Mouse (Mus musculus) CH12.LX (cell line): ENCODE measurements at regions not wholly inside any gene's neighbourhood (a gene's known extent, or its start where the extent isn't known, plus 50 kb on each side); places are given as distances from the start of the nearest gene placed in this dataset.

Experiments
- CTCF ChIP-seq, 2 experiments: IDR thresholded peaks in 1 of 2; conservative IDR thresholded peaks in 1 of 2; 2 replicates each; pipeline ENCODE4 v1.5.1; 2011 to 2012; ENCODE audit warnings: low read depth in 2 of 2, low read length in 2 of 2, improper control_type of control experiment in 1 of 2, inconsistent platforms in 1 of 2, mild to moderate bottlenecking in 1 of 2, moderate library complexity in 1 of 2
- ELF1 ChIP-seq: IDR thresholded peaks from 2 replicates; pipeline ENCODE4 v1.6.1; 2014; ENCODE audit warnings: low read depth, mild to moderate bottlenecking, inconsistent platforms, low read length, improper control_type of control experiment
- GABPA ChIP-seq: IDR thresholded peaks from 2 replicates; pipeline ENCODE4 v1.6.1; 2012; ENCODE audit warnings: low read depth, low read length, improper control_type of control experiment, inconsistent platforms; ENCODE audit not compliant: insufficient replicate concordance
- HCFC1 ChIP-seq: IDR thresholded peaks from 2 replicates; pipeline ENCODE4 v1.6.1; 2012; ENCODE audit warnings: low read depth, mild to moderate bottlenecking, inconsistent platforms, low read length, improper control_type of control experiment
- KAT2A ChIP-seq: IDR thresholded peaks from 2 replicates; pipeline ENCODE4 v1.6.1; 2012; ENCODE audit warnings: low read length, improper control_type of control experiment, inconsistent platforms; ENCODE audit not compliant: insufficient replicate concordance
- MEF2A ChIP-seq: IDR thresholded peaks from 2 replicates; pipeline ENCODE4 v1.6.1; 2014; ENCODE audit warnings: low read depth, mild to moderate bottlenecking, inconsistent platforms, low read length, improper control_type of control experiment, borderline replicate concordance
- POLR2AphosphoS2 ChIP-seq: IDR thresholded peaks from 2 replicates; pipeline ENCODE4 v1.6.1; 2011; ENCODE audit warnings: low read depth, low read length, improper control_type of control experiment
- RCOR1 ChIP-seq: conservative IDR thresholded peaks from 2 replicates; pipeline ENCODE4 v1.6.1; 2012; ENCODE audit warnings: low read depth, mild to moderate bottlenecking, inconsistent platforms, low read length, improper control_type of control experiment
- TCF12 ChIP-seq: IDR thresholded peaks from 2 replicates; pipeline ENCODE4 v1.6.1; 2014; ENCODE audit warnings: low read depth, mild to moderate bottlenecking, inconsistent platforms, low read length, improper control_type of control experiment
- UBTF ChIP-seq: IDR thresholded peaks from 2 replicates; pipeline ENCODE4 v1.6.1; 2012; ENCODE audit warnings: low read depth, mild to moderate bottlenecking, inconsistent platforms, low read length, improper control_type of control experiment, moderate library complexity
- USF1 ChIP-seq: IDR thresholded peaks from 2 replicates; pipeline ENCODE4 v1.6.1; 2014; ENCODE audit warnings: low read depth, mild to moderate bottlenecking, inconsistent platforms, low read length, improper control_type of control experiment

GRCm38 (mm10) chr12:30425301-30425700 lies 52.1 kb upstream of the Sntg2 start:
- TF ChIP-seq CTCF (conservative IDR thresholded peaks at IDR 0.05 in 1 of 2, IDR thresholded peaks at IDR 0.05 in 1 of 2; ENCODE audit: low read depth in 2 of 2, low read length in 2 of 2) (no peak), MEF2A (no peak), RCOR1 (no peak), GABPA (no peak), KAT2A (no peak), UBTF (no peak), USF1 (no peak), HCFC1 (no peak), ELF1 (no peak), POLR2AphosphoS2 (no peak), TCF12 (no peak)
